In genomic region chr3:104573277-104573940, GRCm38 (mm10) we compare ENCODE assay signal across 28 mouse cellular contexts.
A peak's percentile ranks its signal among the peaks of the same experiment; 100 is the strongest.
DNase-seq lines count a peak whose midpoint lies in the region; ATAC-seq and TF ChIP-seq lines count a peak whose summit lies in the region.
"Had no signal": no experiment of that assay in that cellular context is flagged by ENCODE, and none has a peak within 500 bp of the region (broad histone marks: within the 10 kb centered on the region; RNA-seq: fewer than 3 reads in every experiment).

No protein-coding gene starts in this region.

- no peak overlapping the region for H3K4me2 ChIP-seq in liver, postnatal 0 days (ENCODE audit: low read depth, low read length)
- H3K4me2 ChIP-seq in liver, embryonic 11.5 days, result no peak overlapping the region
- no peak overlapping the region for H3K4me2 ChIP-seq in intestine, embryonic 16.5 days (ENCODE audit: low read depth, low read length)
- H3K4me2 ChIP-seq: forebrain, embryonic 13.5 days; heart, embryonic 13.5 days; hindbrain, embryonic 14.5 days had no signal

- no peak for ATAC-seq in liver, postnatal 0 days
- no peak for ATAC-seq in liver, embryonic 11.5 days (replicated peaks; ENCODE audit: low FRiP score)
- ATAC-seq in intestine, embryonic 16.5 days, result peak; percentile 54; the same call in 1 of the 2 replicates
- ATAC-seq: forebrain, embryonic 13.5 days; forebrain, embryonic 16.5 days; hindbrain, postnatal 0 days; Patski had no signal

- H3K9me3 ChIP-seq in liver, postnatal 0 days (ENCODE audit: low read length), result no peaks in the 10 kb centered on the region
- H3K9me3 ChIP-seq in liver, embryonic 11.5 days (ENCODE audit: control insufficient read depth, low read length), result no peaks in the 10 kb centered on the region
- H3K9me3 ChIP-seq in intestine, embryonic 16.5 days (ENCODE audit: control insufficient read depth, low read length), result no peaks in the 10 kb centered on the region
- H3K9me3 ChIP-seq: forebrain, embryonic 10.5 days; forebrain, embryonic 13.5 days; G1E; heart, embryonic 10.5 days; heart, embryonic 13.5 days had no signal

- no peak overlapping the region for H3K9ac ChIP-seq in liver, postnatal 0 days (replicated peaks)
- H3K9ac ChIP-seq in liver, embryonic 11.5 days (ENCODE audit: low read depth, low read length), result no peak overlapping the region
- no peak overlapping the region for H3K9ac ChIP-seq in intestine, embryonic 16.5 days (ENCODE audit: low read depth, low read length)
- H3K9ac ChIP-seq: forebrain, embryonic 13.5 days; heart, embryonic 13.5 days; hindbrain, embryonic 14.5 days had no signal

- no peak for TF ChIP-seq CTCF in layer of hippocampus, adult 2 months (conservative IDR thresholded peaks at IDR 0.05)
- no peak for TF ChIP-seq CTCF in liver, postnatal 0 days (IDR thresholded peaks at IDR 0.05; ENCODE audit: low read depth)

- WGBS in liver, postnatal 0 days (ENCODE audit: insufficient replicate concordance), result 72% methylated on average over 5 of the region's 5 CpGs
- 79% methylated on average over 5 of the region's 5 CpGs for WGBS in liver, embryonic 11.5 days
- 80% methylated on average over 5 of the region's 5 CpGs for WGBS in intestine, embryonic 16.5 days

- peak overlapping the region; percentile 62; the same call in 1 of the 2 replicates for H3K27ac ChIP-seq in layer of hippocampus, adult 2 months
- peak overlapping the region; percentile 89 for H3K27ac ChIP-seq in liver, postnatal 0 days (ENCODE audit: low read depth)
- H3K27ac ChIP-seq in liver, embryonic 11.5 days (ENCODE audit: low read depth, low read length), result no peak overlapping the region
- no peak overlapping the region for H3K27ac ChIP-seq in intestine, embryonic 16.5 days (ENCODE audit: low read length)
- H3K27ac ChIP-seq: forebrain, embryonic 10.5 days; forebrain, embryonic 13.5 days; heart, adult 2 months; heart, embryonic 10.5 days; heart, embryonic 13.5 days; hindbrain, embryonic 14.5 days; hindbrain, postnatal 0 days had no signal

- no peak overlapping the region; the same call in 1 of the 2 replicates for H3K4me3 ChIP-seq in layer of hippocampus, adult 2 months
- no peak overlapping the region for H3K4me3 ChIP-seq in liver, postnatal 0 days (ENCODE audit: low read depth, low read length)
- no peak overlapping the region for H3K4me3 ChIP-seq in liver, embryonic 11.5 days (ENCODE audit: low read depth, low read length)
- no peak overlapping the region for H3K4me3 ChIP-seq in intestine, embryonic 16.5 days (ENCODE audit: low read length)
- H3K4me3 ChIP-seq: forebrain, embryonic 10.5 days; forebrain, embryonic 13.5 days; heart, adult 2 months; heart, embryonic 10.5 days; heart, embryonic 13.5 days had no signal

- no peak for TF ChIP-seq EP300 in liver, postnatal 0 days (IDR thresholded peaks at IDR 0.05; ENCODE audit: low read depth)

- H3K27me3 ChIP-seq in liver, postnatal 0 days (ENCODE audit: insufficient read depth, low read length), result no peaks in the 10 kb centered on the region
- H3K27me3 ChIP-seq in liver, embryonic 11.5 days (replicated peaks; ENCODE audit: control insufficient read depth, insufficient read depth, low read length), result no peaks in the 10 kb centered on the region
- no peaks in the 10 kb centered on the region for H3K27me3 ChIP-seq in intestine, embryonic 16.5 days (replicated peaks; ENCODE audit: control insufficient read depth, insufficient read depth, low read length)
- H3K27me3 ChIP-seq: CH12.LX; forebrain, embryonic 13.5 days; heart, embryonic 13.5 days; Patski had no signal

- peaks cover 22% of the 10 kb centered on the region for H3K4me1 ChIP-seq in liver, postnatal 0 days (ENCODE audit: insufficient read depth)
- no peaks in the 10 kb centered on the region for H3K4me1 ChIP-seq in liver, embryonic 11.5 days (replicated peaks; ENCODE audit: control insufficient read depth, insufficient read depth, low read length)
- H3K4me1 ChIP-seq in intestine, embryonic 16.5 days (ENCODE audit: control insufficient read depth, insufficient read depth, low read length), result no peaks in the 10 kb centered on the region
- H3K4me1 ChIP-seq: forebrain, embryonic 13.5 days had no signal

- DNase-seq in layer of hippocampus, adult 2 months (ENCODE audit: low spot score in 2 of 2), result no peak
- DNase-seq in layer of hippocampus, postnatal 25 days (ENCODE audit: extremely low spot score in 1 of 2, low spot score in 1 of 2), result no peak
- no peak for DNase-seq in liver, postnatal 0 days
- no peak for DNase-seq in liver, embryonic 11.5 days (ENCODE audit: low spot score)
- DNase-seq in adrenal gland, adult (ENCODE audit: inconsistent age in 2 of 2, low spot score in 1 of 2), result no peak
- DNase-seq: adrenal gland, adult 8-10 months; adrenal gland, postnatal 25 days; B cell, adult 2 months; cerebellum, adult 11-12 months; cerebellum, adult 8-10 months; cerebellum, postnatal 10 days; cerebellum, postnatal 36 days; gastrocnemius, postnatal 10 days; gastrocnemius, postnatal 36 days; heart, adult 2 months; heart, postnatal 14 days; heart, postnatal 4 days had no signal

- H3K36me3 ChIP-seq in liver, postnatal 0 days (replicated peaks; ENCODE audit: insufficient read depth, low read length), result no peaks in the 10 kb centered on the region
- H3K36me3 ChIP-seq in liver, embryonic 11.5 days (ENCODE audit: control insufficient read depth, insufficient read depth, low read length), result no peaks in the 10 kb centered on the region
- H3K36me3 ChIP-seq in intestine, embryonic 16.5 days (ENCODE audit: control insufficient read depth, insufficient read depth, low read length), result no peaks in the 10 kb centered on the region
- H3K36me3 ChIP-seq: forebrain, embryonic 10.5 days; G1E; heart, embryonic 10.5 days; heart, embryonic 13.5 days had no signal

Comparison
In these comparisons a context has a peak if more than half of its experiments do, and no peak if none do; other contexts are left out.
1. H3K27ac ChIP-seq: peak in layer of hippocampus, adult 2 months (single experiment) and liver, postnatal 0 days (single experiment); none in liver, embryonic 11.5 days (single experiment) and intestine, embryonic 16.5 days (single experiment).